Mouse (Mus musculus): ENCODE measurements around the gene Pms2. TPM values are rescaled to one million over a fixed set of nuclear protein-coding genes. Genes with fewer than 3 reads are reported as not detected.

Pms2 gene
- polyA plus RNA-seq, 2 experiments, result 6.7 to 13.6 TPM

DNA sequence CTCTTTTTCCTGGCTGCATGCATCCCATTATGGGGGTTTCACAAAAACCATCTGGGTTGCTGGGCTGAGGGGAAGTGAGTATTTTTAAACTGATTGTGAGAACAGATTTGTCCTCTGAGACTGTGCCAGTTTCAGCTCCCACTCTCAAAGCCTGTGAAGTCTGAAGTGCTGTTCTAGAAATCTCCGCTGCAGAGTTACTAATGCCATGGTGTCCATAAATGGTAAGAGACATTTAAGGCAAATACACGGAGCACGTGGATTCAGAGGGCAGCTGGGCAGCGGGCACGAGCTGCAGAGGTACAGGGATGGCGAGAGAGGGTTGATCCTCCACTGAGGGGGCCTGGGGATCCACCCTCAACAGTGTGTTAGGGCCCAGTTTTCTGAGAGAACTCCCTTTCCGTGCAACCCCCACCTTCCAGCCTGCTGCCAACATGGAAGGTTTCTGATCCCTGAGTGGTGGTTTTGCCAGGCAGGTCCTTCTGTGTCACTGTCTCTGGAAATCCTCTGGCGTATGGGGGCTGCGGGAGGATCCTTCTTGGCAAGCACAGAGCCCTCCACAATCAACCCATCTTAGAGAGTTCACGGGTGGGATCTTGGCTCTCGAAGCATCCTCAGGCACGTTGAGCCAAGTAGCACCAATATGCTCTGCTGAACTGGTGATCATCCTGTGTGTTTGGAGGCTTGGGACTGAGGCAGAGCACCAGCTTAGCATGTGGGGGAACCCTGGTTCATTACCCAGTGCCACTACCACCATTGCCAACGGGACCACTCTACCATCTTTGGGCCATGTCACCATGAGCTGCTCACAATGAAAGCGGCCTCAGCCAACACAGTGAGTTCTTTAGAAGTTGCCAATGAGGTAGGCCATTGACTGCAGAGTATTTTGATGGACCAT is 33.7 kb downstream of the Pms2 start:
- H3K27ac ChIP-seq, result no peak overlapping the region
- TF ChIP-seq EP300 (IDR thresholded peaks at IDR 0.05; ENCODE audit: low read depth) (no peak), CTCF (IDR thresholded peaks at IDR 0.05; ENCODE audit: low read depth) (no peak)

GRCm38 (mm10) chr5:143948361-143948760 is 38.6 kb downstream of the Pms2 start:
- no peak overlapping the region for H3K27ac ChIP-seq
- H3K4me3 ChIP-seq (ENCODE audit: insufficient read depth in 1 of 2, low read depth in 2 of 2, low read length in 2 of 2), result no peak overlapping the region
- no peaks in the 10 kb centered on the region for H3K36me3 ChIP-seq (replicated peaks; ENCODE audit: control insufficient read depth, insufficient read depth, low read depth)
- no peak overlapping the region for H3K9ac ChIP-seq (replicated peaks)
- ATAC-seq (ENCODE audit: insufficient read depth) (no peak), DNase-seq (ENCODE audit: low read depth in 3 of 3, low spot score in 3 of 3) (no peak)
- TF ChIP-seq EP300 (IDR thresholded peaks at IDR 0.05; ENCODE audit: low read depth), result no peak
- no peak for TF ChIP-seq CTCF (IDR thresholded peaks at IDR 0.05; ENCODE audit: low read depth)
- H3K27me3 ChIP-seq (ENCODE audit: control insufficient read depth, insufficient read depth, low read length), result no peaks in the 10 kb centered on the region
- WGBS (ENCODE audit: insufficient replicate concordance), result 71% methylated on average over 12 of the region's 12 CpGs
- no peaks in the 10 kb centered on the region for H3K4me1 ChIP-seq (replicated peaks; ENCODE audit: control insufficient read depth in 2 of 2, insufficient read depth in 2 of 2, low read length in 1 of 2)
- H3K9me3 ChIP-seq (ENCODE audit: control insufficient read depth, low read length), result no peaks in the 10 kb centered on the region
- no peak overlapping the region for H3K4me2 ChIP-seq (ENCODE audit: low read depth)

More for the DNA sequence above, 33.7 kb downstream of the Pms2 start:
- H3K36me3 ChIP-seq (replicated peaks; ENCODE audit: control insufficient read depth, insufficient read depth, low read depth), result no peaks in the 10 kb centered on the region
- DNase-seq (ENCODE audit: low read depth in 3 of 3, low spot score in 3 of 3) (no peak), ATAC-seq (ENCODE audit: insufficient read depth) (no peak)
- no peak overlapping the region for H3K4me3 ChIP-seq (ENCODE audit: insufficient read depth in 1 of 2, low read depth in 2 of 2, low read length in 2 of 2)
- WGBS (ENCODE audit: insufficient replicate concordance), result 69% methylated on average over 14 of the region's 14 CpGs
- H3K4me2 ChIP-seq (ENCODE audit: low read depth), result no peak overlapping the region
- H3K27me3 ChIP-seq (ENCODE audit: control insufficient read depth, insufficient read depth, low read length), result no peaks in the 10 kb centered on the region
- no peaks in the 10 kb centered on the region for H3K4me1 ChIP-seq (replicated peaks; ENCODE audit: control insufficient read depth in 2 of 2, insufficient read depth in 2 of 2, low read length in 1 of 2)
- H3K9ac ChIP-seq (replicated peaks), result no peak overlapping the region
- H3K9me3 ChIP-seq (ENCODE audit: control insufficient read depth, low read length), result no peaks in the 10 kb centered on the region

DNA sequence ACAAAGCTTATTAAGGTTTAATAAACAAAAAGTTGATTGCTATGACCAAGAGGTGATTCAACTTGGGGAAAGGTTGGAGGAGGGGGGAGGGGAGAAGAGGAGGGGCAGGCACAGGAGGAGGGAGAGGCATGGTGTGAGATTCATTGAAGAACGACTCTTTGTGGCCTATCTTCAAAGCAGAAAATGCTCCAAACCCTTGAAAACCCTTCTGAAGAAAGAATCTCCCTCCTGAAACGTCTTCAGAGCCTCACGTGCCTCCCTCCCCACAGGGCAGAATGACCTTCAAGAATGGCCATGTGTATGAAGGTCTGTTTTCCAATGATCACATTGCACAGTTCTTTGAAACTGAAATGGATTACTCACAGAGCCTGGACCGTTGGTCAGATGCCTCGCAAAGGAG is 40.3 kb downstream of the Pms2 start:
- ATAC-seq (ENCODE audit: insufficient read depth), result no peak
- no peak for TF ChIP-seq CTCF (IDR thresholded peaks at IDR 0.05; ENCODE audit: low read depth)
- no peak for TF ChIP-seq EP300 (IDR thresholded peaks at IDR 0.05; ENCODE audit: low read depth)
- no peak for DNase-seq (ENCODE audit: low read depth in 3 of 3, low spot score in 3 of 3)
- Histone ChIP-seq H3K9me3 (ENCODE audit: control insufficient read depth, low read length) (no peaks in the 10 kb centered on the region), H3K4me1 (replicated peaks; ENCODE audit: control insufficient read depth in 2 of 2, insufficient read depth in 2 of 2, low read length in 1 of 2) (no peaks in the 10 kb centered on the region), H3K36me3 (replicated peaks; ENCODE audit: control insufficient read depth, insufficient read depth, low read depth) (no peaks in the 10 kb centered on the region), H3K9ac (replicated peaks) (no peak overlapping the region), H3K27me3 (ENCODE audit: control insufficient read depth, insufficient read depth, low read length) (no peaks in the 10 kb centered on the region), H3K4me3 (ENCODE audit: insufficient read depth in 1 of 2, low read depth in 2 of 2, low read length in 2 of 2) (no peak overlapping the region), H3K27ac (no peak overlapping the region), H3K4me2 (ENCODE audit: low read depth) (no peak overlapping the region)
- 36% methylated on average over 5 of the region's 5 CpGs for WGBS (ENCODE audit: insufficient replicate concordance)

GRCm38 (mm10) chr5:143957101-143957500 is 47.3 kb downstream of the Pms2 start:
- 73% methylated on average over 6 of the region's 6 CpGs for WGBS (ENCODE audit: insufficient replicate concordance)
- H3K9me3 ChIP-seq (ENCODE audit: control insufficient read depth, low read length), result no peaks in the 10 kb centered on the region
- H3K36me3 ChIP-seq (replicated peaks; ENCODE audit: control insufficient read depth, insufficient read depth, low read depth), result no peaks in the 10 kb centered on the region
- no peak overlapping the region for H3K27ac ChIP-seq
- H3K4me1 ChIP-seq (replicated peaks; ENCODE audit: control insufficient read depth in 2 of 2, insufficient read depth in 2 of 2, low read length in 1 of 2), result no peaks in the 10 kb centered on the region
- no peak overlapping the region for H3K4me2 ChIP-seq (ENCODE audit: low read depth)
- H3K4me3 ChIP-seq (ENCODE audit: insufficient read depth in 1 of 2, low read depth in 2 of 2, low read length in 2 of 2), result no peak overlapping the region
- no peak for TF ChIP-seq CTCF (IDR thresholded peaks at IDR 0.05; ENCODE audit: low read depth)
- TF ChIP-seq EP300 (IDR thresholded peaks at IDR 0.05; ENCODE audit: low read depth), result no peak
- H3K9ac ChIP-seq (replicated peaks), result no peak overlapping the region
- H3K27me3 ChIP-seq (ENCODE audit: control insufficient read depth, insufficient read depth, low read length), result no peaks in the 10 kb centered on the region
- ATAC-seq (ENCODE audit: insufficient read depth), result no peak
- no peak for DNase-seq (ENCODE audit: low read depth in 3 of 3, low spot score in 3 of 3)

- 77% methylated on average over 11 of the region's 11 CpGs for WGBS (ENCODE audit: insufficient replicate concordance)
These were observed 49.8 kb downstream of the Pms2 start for GRCm38 (mm10) chr5:143959551-143959950.

More at GRCm38 (mm10) chr5:143959551-143959950, 49.8 kb downstream of the Pms2 start:
- Histone ChIP-seq H3K36me3 (replicated peaks; ENCODE audit: control insufficient read depth, insufficient read depth, low read depth) (no peaks in the 10 kb centered on the region), H3K27ac (no peak overlapping the region), H3K4me2 (ENCODE audit: low read depth) (no peak overlapping the region), H3K9ac (replicated peaks) (no peak overlapping the region), H3K4me1 (replicated peaks; ENCODE audit: control insufficient read depth in 2 of 2, insufficient read depth in 2 of 2, low read length in 1 of 2) (no peaks in the 10 kb centered on the region), H3K27me3 (ENCODE audit: control insufficient read depth, insufficient read depth, low read length) (no peaks in the 10 kb centered on the region), H3K9me3 (ENCODE audit: control insufficient read depth, low read length) (no peaks in the 10 kb centered on the region), H3K4me3 (ENCODE audit: insufficient read depth in 1 of 2, low read depth in 2 of 2, low read length in 2 of 2) (no peak overlapping the region)
- no peak for DNase-seq (ENCODE audit: low read depth in 3 of 3, low spot score in 3 of 3)
- no peak for TF ChIP-seq EP300 (IDR thresholded peaks at IDR 0.05; ENCODE audit: low read depth)
- no peak for TF ChIP-seq CTCF (IDR thresholded peaks at IDR 0.05; ENCODE audit: low read depth)
- ATAC-seq (ENCODE audit: insufficient read depth), result no peak

Data from liver, embryonic 14.5 days (tissue).